Mouse (Mus musculus) cerebellum, postnatal 25 days (tissue): Measurements from ENCODE around the gene Arsj.

Source experiments
- DNase-seq, 2 experiments: peaks; one replicate each; pipeline ENCODE4 v3.0.0; 2021; ENCODE audit warnings: mixed read lengths in 2 of 2

The Arsj gene

DNA sequence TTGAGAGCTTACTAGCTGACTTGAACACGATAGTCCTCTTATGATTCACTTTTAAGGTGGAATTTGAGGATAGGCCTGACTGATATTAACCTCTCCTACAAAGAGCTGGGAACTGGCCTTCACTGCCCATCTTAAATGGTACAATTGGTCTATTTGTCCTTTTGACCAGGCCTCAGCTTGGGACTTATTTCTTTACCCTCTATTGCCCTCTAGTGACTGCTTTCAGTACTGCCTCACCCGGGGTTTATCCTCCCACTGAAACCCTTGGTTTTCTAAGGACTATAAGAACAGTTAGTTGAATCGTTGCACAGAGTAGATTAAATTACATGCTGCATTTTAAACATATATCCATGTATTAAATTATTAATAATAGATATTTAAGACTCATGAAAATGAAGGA lies 39.4 kb downstream of the Arsj start:
- DNase-seq: peak; percentile 62 to 82

DNA sequence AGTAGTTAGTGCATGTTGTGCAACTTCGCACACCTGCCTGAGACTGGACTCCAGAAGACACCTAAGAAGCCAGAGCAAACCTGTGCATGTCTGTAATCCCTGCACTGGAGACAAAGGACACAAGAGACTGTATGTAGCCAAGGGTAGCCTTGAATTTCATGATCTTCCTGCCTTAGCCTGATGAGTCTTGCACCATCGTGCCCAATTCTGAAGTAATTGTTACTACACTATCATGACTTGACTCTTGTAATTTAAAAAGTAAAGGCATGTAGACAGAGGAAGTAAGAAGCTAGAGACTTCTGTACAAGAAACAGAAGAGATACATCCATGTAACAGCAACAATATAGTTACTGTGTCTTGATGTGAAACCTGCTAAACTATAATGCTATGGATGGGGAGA lies 40.7 kb downstream of the Arsj start:
- no peak for DNase-seq

DNA sequence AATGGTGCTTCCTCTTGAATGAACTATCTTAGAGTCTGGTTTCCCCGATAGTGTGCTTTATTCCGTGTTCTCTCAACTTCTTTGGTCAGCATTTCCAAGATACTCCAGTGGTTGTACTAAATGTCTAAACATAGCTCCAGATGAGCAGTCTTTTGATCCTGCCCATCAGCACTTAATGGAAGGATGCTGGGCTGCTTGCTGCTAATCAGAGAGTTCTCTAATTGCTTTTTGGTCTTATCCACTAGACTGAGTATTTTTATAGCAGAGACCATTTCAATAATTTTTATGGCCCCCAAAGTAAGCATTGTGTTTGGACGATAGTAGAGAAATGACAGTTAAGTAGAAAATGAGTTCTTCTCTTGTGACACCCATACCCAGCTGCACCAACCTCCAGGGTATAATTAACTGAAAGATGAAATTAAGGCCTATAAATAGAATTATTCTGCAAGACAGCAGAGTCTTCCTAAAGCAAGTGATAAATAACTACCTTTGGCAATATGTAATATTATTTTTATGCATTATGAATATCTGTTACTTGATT lies 67.1 kb downstream of the Arsj start:
- no peak for DNase-seq

DNA sequence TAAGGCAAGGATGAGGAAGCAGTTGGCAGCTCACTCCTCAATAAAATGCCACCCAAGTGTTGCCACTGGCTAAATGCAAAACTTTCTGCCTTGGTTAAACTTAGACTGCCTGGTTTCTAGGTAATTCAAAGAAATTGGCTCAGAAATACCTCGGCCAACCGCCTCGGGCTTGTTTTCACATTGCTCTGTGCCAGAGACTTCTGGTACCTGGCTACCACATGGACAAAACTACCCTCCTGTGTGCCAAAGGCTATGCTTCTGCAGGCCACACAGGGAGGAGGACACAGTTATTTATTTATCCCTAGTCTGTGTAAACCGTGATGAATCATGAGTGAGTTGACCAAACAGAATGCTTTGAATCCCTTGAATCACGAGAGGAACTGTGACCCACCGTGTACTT lies 75.8 kb downstream of the Arsj start:
- DNase-seq: peak; percentile 14 to 31

DNA sequence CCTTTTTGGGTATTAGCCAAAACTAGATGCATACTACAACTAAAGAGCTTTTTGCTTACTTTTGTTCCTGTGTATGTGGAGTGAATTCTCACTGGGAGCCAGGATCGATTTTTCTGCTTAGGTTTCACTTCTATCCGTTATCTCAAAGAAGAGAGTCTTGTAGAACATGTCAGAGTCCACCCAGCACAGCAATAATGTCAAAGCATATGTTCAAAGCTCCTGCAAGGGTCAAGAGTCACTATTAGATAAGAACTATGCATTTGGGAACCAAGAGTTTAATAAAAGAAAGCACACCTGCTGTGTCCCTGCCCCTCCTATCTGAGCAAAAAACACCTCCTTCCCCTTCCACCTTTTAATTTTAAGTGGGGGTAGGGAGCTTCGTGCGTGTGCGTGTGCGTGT lies 85.6 kb downstream of the Arsj start:
- no peak for DNase-seq

GRCm38 (mm10) chr3:126449515-126449914 lies 86.0 kb downstream of the Arsj start:
- DNase-seq: no peak

DNA sequence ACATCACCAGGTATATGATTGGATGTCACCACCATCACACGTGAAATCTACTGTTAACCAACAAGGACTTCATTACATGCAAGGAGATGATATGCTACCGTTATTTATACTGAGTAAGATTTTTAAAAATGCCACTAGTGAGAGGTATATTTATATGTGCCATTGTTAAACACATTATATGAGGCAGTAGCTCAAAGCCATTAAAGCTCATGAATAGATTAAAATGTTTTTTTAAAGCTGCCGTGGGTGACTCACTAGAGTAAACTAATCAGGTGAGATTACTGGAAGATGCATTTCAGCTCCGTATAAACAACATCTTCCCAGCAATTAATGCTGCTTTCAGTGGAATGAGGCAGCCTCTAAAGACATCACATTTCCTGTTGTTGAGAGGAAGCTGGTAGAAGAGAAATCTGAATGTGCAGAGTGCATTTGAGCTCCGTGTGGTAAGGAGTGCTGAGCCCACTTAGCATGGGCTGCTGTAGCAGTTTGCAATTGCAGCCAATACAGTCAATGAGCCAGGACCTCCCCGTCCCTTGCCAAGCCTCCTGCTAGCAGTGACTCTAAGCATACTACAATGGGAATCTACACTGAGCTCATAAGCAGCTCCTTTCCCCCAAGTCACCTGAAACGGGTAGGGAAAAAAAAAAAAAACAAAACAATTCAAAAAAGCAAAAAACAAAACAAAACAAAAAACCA lies 92.5 kb downstream of the Arsj start:
- DNase-seq: peak; percentile 12 to 41

GRCm38 (mm10) chr3:126463119-126463815 lies 99.8 kb downstream of the Arsj start:
- no peak for DNase-seq

DNA sequence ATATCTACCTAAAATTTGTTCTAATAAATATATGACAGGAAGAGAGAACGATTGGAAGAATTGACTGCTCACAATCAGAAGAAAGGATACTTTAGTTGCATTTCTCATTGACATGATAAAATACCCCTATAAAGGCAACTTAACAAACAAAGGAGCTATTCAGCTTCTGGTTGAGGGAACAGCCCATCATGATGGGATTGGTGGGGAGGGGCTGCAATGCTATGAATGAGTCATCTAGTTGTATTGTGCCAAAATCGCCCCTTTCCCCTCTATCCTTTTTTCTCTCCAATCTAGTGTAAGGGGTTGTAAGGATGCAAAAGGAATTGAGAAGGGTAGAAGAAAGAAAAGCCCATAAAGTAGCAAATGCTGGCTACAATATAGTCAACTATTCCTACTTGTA lies 100.8 kb downstream of the Arsj start:
- no peak for DNase-seq
